Mouse (Mus musculus) heart, embryonic 12.5 days (tissue): Measurements from ENCODE around the gene Pdha2. TPM values are rescaled to one million over a fixed set of nuclear protein-coding genes. Genes with fewer than 3 reads are reported as not detected.

ENCODE experiments used
- ATAC-seq: fragments of 200-750 bp; cut with Nextera tagmentation; 2 replicates; pipeline ENCODE4 v1.8.0; 2017; ENCODE audit warnings: moderate TSS enrichment, moderate library complexity; ENCODE audit not compliant: insufficient number of reproducible peaks, low FRiP score
- H3K27ac ChIP-seq: fragments of 300-500 bp; sonication (generic); 2 replicates; pipeline ENCODE4 v1.5.1; 2016; ENCODE audit warnings: mild to moderate bottlenecking, moderate library complexity; ENCODE audit not compliant: poor library complexity, severe bottlenecking
- H3K27me3 ChIP-seq: fragments of 300-500 bp; sonication (generic); replicated peaks from 2 replicates; pipeline ENCODE4 v1.6.1; 2016; ENCODE audit warnings: mild to moderate bottlenecking, moderate library complexity
- H3K36me3 ChIP-seq: fragments of 300-500 bp; sonication (generic); 2 replicates; pipeline ENCODE4 v1.6.1; 2016; ENCODE audit warnings: mild to moderate bottlenecking, moderate library complexity
- H3K4me1 ChIP-seq: fragments of 300-500 bp; sonication (generic); replicated peaks from 2 replicates; pipeline ENCODE4 v1.6.1; 2016; ENCODE audit warnings: mild to moderate bottlenecking
- H3K4me2 ChIP-seq: fragments of 300-500 bp; sonication (generic); 2 replicates; pipeline ENCODE4 v1.6.1; 2016; ENCODE audit warnings: mild to moderate bottlenecking, moderate library complexity
- H3K4me3 ChIP-seq: fragments of 300-500 bp; sonication (generic); 2 replicates; pipeline ENCODE4 v1.5.1; 2016; ENCODE audit warnings: mild to moderate bottlenecking
- H3K9ac ChIP-seq: fragments of 300-500 bp; sonication (generic); 2 replicates; pipeline ENCODE4 v1.6.1; 2016; ENCODE audit warnings: mild to moderate bottlenecking, moderate library complexity
- H3K9me3 ChIP-seq: fragments of 300-500 bp; sonication (generic); replicated peaks from 2 replicates; pipeline ENCODE4 v1.6.1; 2016; ENCODE audit warnings: mild to moderate bottlenecking, moderate library complexity
- WGBS: fragments of 180-500 bp; shearing (Covaris S2); methylation state at CpG from one replicate; pipeline ENCODE4 v1.1.7; 2016; 5-methylcytosine and 5-hydroxymethylcytosine counted together
- polyA plus RNA-seq: library from polyadenylated mRNA; unstranded; fragments of >200 nt; fragmentation: Nextera tagmentation; extraction: Ambion mirVana; gene quantifications from 2 replicates; pipeline ENCODE4 v1.2.1, GENCODE M21; 2016

Pdha2 gene
- polyA plus RNA-seq, 1 experiment from 2014 or later = not detected

GRCm38 (mm10) chr3:141211644-141212043, 511 bp downstream of the Pdha2 start:
- Histone ChIP-seq H3K4me3 (no peak overlapping the region), H3K9ac (no peak overlapping the region), H3K9me3 (peaks cover 7% of the 10 kb centered on the region; the same call in 1 of the 2 replicates), H3K4me1 (no peaks in the 10 kb centered on the region), H3K27ac (no peak overlapping the region), H3K4me2 (no peak overlapping the region), H3K36me3 (no peaks in the 10 kb centered on the region), H3K27me3 (no peaks in the 10 kb centered on the region)
- no peak for ATAC-seq
- 92% methylated on average over 17 of the region's 17 CpGs for WGBS

DNA sequence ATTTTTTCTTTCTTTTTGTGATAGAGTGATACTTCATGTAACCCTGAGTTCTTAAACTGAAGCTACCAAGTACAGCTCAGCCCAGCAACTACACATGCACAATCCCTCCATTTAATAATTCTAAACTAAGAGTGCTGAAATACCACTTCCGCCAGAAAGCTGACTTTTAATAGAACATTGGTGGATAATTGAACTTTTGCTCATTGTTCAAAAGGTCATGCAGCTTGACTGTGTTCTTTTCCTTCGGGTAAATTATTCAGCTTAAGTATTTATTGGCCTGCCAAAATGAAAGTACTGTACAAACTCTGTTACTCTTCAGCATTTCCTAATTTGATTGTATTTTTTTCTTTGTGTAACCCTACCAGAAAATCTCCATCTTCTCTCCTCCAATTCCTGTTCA, 10.4 kb downstream of the Pdha2 start:
- Histone ChIP-seq H3K36me3 (no peaks in the 10 kb centered on the region), H3K9ac (no peak overlapping the region), H3K27me3 (no peaks in the 10 kb centered on the region), H3K4me3 (no peak overlapping the region), H3K4me2 (no peak overlapping the region), H3K27ac (no peak overlapping the region), H3K4me1 (no peaks in the 10 kb centered on the region), H3K9me3 (no peaks in the 10 kb centered on the region)
- ATAC-seq = no peak
- WGBS = 73% methylated on average over 2 of the region's 2 CpGs

- Histone ChIP-seq H3K27ac (no peak overlapping the region), H3K9ac (no peak overlapping the region), H3K36me3 (no peaks in the 10 kb centered on the region), H3K27me3 (no peaks in the 10 kb centered on the region), H3K4me1 (no peaks in the 10 kb centered on the region), H3K4me3 (no peak overlapping the region), H3K4me2 (no peak overlapping the region), H3K9me3 (no peaks in the 10 kb centered on the region)
- no peak for ATAC-seq
- WGBS = 70% methylated on average over 4 of the region's 4 CpGs
These were observed 14.8 kb downstream of the Pdha2 start for GRCm38 (mm10) chr3:141197308-141197861.

GRCm38 (mm10) chr3:141191653-141192052, 20.5 kb downstream of the Pdha2 start:
- Histone ChIP-seq H3K4me3 (no peak overlapping the region), H3K27me3 (no peaks in the 10 kb centered on the region), H3K36me3 (no peaks in the 10 kb centered on the region), H3K9me3 (no peaks in the 10 kb centered on the region), H3K9ac (no peak overlapping the region), H3K27ac (no peak overlapping the region), H3K4me1 (no peaks in the 10 kb centered on the region), H3K4me2 (no peak overlapping the region)
- WGBS = 78% methylated on average over 3 of the region's 3 CpGs
- no peak for ATAC-seq

GRCm38 (mm10) chr3:141190429-141190828, 21.7 kb downstream of the Pdha2 start:
- Histone ChIP-seq H3K4me2 (no peak overlapping the region), H3K36me3 (no peaks in the 10 kb centered on the region), H3K27me3 (no peaks in the 10 kb centered on the region), H3K4me3 (no peak overlapping the region), H3K4me1 (no peaks in the 10 kb centered on the region), H3K9me3 (no peaks in the 10 kb centered on the region), H3K9ac (no peak overlapping the region), H3K27ac (no peak overlapping the region)
- no peak for ATAC-seq
- 77% methylated on average over 4 of the region's 4 CpGs for WGBS

DNA sequence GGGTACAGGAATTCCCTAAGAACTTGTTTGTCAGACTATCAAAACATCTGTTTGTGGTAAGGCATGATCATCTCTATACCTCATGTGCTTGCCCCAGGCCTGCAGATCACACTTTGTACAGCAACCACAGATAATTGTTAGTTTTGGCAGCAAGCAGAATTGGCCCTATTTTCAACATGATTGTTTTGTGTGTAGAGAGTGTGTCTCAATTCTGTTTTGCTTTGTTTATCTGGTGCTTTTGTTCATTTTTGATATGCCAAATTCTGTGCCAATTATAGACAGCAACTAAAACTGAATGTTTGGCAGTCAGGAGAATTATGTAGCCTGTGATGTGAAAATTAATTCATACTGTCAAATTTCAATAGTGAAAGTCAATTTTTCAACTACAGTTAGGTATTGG, 51.2 kb downstream of the Pdha2 start:
- Histone ChIP-seq H3K4me3 (no peak overlapping the region), H3K27ac (no peak overlapping the region)

More for the DNA sequence above, 51.2 kb downstream of the Pdha2 start:
- H3K4me1 ChIP-seq = no peaks in the 10 kb centered on the region
- no peak overlapping the region for H3K9ac ChIP-seq
- no peaks in the 10 kb centered on the region for H3K9me3 ChIP-seq
- no peak for ATAC-seq
- no peaks in the 10 kb centered on the region for H3K36me3 ChIP-seq
- H3K4me2 ChIP-seq = no peak overlapping the region
- H3K27me3 ChIP-seq = no peaks in the 10 kb centered on the region
